17 mouse cellular contexts compared by ENCODE assay signal in the genomic region with DNA sequence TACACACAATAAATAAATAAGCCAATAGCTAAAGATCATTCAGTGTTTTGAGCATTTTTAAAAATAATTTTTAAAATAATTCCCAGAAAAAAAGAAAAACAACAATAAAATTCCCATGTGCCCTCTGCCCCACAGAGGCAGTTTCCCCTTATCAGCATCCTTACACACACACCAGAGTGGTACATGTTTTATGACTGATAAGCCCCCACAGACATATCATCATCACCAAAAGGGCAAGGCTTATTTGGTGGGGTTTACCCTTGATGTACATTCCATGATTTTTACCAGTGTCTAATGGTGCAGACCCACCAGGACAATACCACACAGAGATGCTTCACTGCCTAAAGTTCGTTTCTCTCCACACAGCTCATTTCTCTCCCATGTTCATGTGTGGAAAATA.
DNase-seq lines count a peak whose midpoint lies in the region; ATAC-seq and TF ChIP-seq lines count a peak whose summit lies in the region.
"Had no signal": no experiment of that assay in that cellular context is flagged by ENCODE, and none has a peak within 500 bp of the region (broad histone marks: within the 10 kb centered on the region; RNA-seq: fewer than 3 reads in every experiment).

No protein-coding gene starts in this region.

- no peak overlapping the region for H3K9ac ChIP-seq in heart, embryonic 11.5 days (ENCODE audit: low read depth, low read length)
- no peak overlapping the region for H3K9ac ChIP-seq in stomach, embryonic 14.5 days (replicated peaks; ENCODE audit: low read depth, low read length)
- no peak overlapping the region for H3K9ac ChIP-seq in stomach, postnatal 0 days (ENCODE audit: low read length)
- H3K9ac ChIP-seq in liver, embryonic 12.5 days, result peak overlapping the region; percentile 41
- no peak overlapping the region for H3K9ac ChIP-seq in stomach, embryonic 15.5 days
- H3K9ac ChIP-seq: lung, embryonic 15.5 days had no signal

- no peaks in the 10 kb centered on the region for H3K27me3 ChIP-seq in heart, embryonic 11.5 days (ENCODE audit: control insufficient read depth, insufficient read depth, low read length)
- H3K27me3 ChIP-seq in stomach, embryonic 14.5 days (ENCODE audit: control insufficient read depth, insufficient read depth, low read length), result no peaks in the 10 kb centered on the region
- no peaks in the 10 kb centered on the region for H3K27me3 ChIP-seq in stomach, postnatal 0 days (ENCODE audit: control insufficient read depth, insufficient read depth, low read length)
- no peaks in the 10 kb centered on the region for H3K27me3 ChIP-seq in liver, embryonic 12.5 days (replicated peaks)
- no peaks in the 10 kb centered on the region for H3K27me3 ChIP-seq in stomach, embryonic 15.5 days (replicated peaks)
- H3K27me3 ChIP-seq: CH12.LX; lung, embryonic 15.5 days had no signal

- H3K4me1 ChIP-seq in heart, embryonic 11.5 days (ENCODE audit: control insufficient read depth, insufficient read depth, low read length), result peaks cover 4% of the 10 kb centered on the region
- H3K4me1 ChIP-seq in stomach, embryonic 14.5 days (ENCODE audit: control insufficient read depth, insufficient read depth, low read length), result peaks cover 13% of the 10 kb centered on the region
- H3K4me1 ChIP-seq in stomach, postnatal 0 days (replicated peaks; ENCODE audit: control insufficient read depth, insufficient read depth), result no peaks in the 10 kb centered on the region
- peaks cover 93% of the 10 kb centered on the region for H3K4me1 ChIP-seq in liver, embryonic 12.5 days
- peaks cover 12% of the 10 kb centered on the region; the same call in 1 of the 2 replicates for H3K4me1 ChIP-seq in stomach, embryonic 15.5 days
- H3K4me1 ChIP-seq: lung, embryonic 15.5 days had no signal

- no peak for TF ChIP-seq CTCF in stomach, postnatal 0 days (IDR thresholded peaks at IDR 0.05; ENCODE audit: low read depth)

- peak; percentile 90 for ATAC-seq in heart, embryonic 11.5 days (replicated peaks; ENCODE audit: insufficient number of reproducible peaks, low FRiP score, low TSS enrichment)
- ATAC-seq in stomach, embryonic 14.5 days (ENCODE audit: insufficient number of reproducible peaks, insufficient read depth, low FRiP score, low read depth), result peak; percentile 40; the same call in 1 of the 2 replicates
- no peak for ATAC-seq in stomach, postnatal 0 days (ENCODE audit: low FRiP score, low TSS enrichment)
- peak; percentile 93 for ATAC-seq in liver, embryonic 12.5 days
- peak; percentile 90 for ATAC-seq in stomach, embryonic 15.5 days (ENCODE audit: insufficient read depth, low FRiP score, low read depth)

- no peak overlapping the region for H3K4me3 ChIP-seq in heart, embryonic 11.5 days (ENCODE audit: low read depth, low read length)
- H3K4me3 ChIP-seq in stomach, embryonic 14.5 days (ENCODE audit: low read depth, low read length), result no peak overlapping the region
- no peak overlapping the region for H3K4me3 ChIP-seq in stomach, postnatal 0 days (ENCODE audit: low read depth, low read length)
- no peak overlapping the region for H3K4me3 ChIP-seq in liver, embryonic 12.5 days
- H3K4me3 ChIP-seq in stomach, embryonic 15.5 days (replicated peaks), result no peak overlapping the region
- H3K4me3 ChIP-seq: heart, adult 2 months; layer of hippocampus, adult 2 months; lung, embryonic 15.5 days had no signal

- H3K36me3 ChIP-seq in heart, embryonic 11.5 days (ENCODE audit: control insufficient read depth, insufficient read depth, low read length), result no peaks in the 10 kb centered on the region
- H3K36me3 ChIP-seq in stomach, embryonic 14.5 days (ENCODE audit: control insufficient read depth, insufficient read depth, low read length), result no peaks in the 10 kb centered on the region
- H3K36me3 ChIP-seq in stomach, postnatal 0 days (ENCODE audit: control insufficient read depth, insufficient read depth, low read length), result no peaks in the 10 kb centered on the region
- no peaks in the 10 kb centered on the region for H3K36me3 ChIP-seq in liver, embryonic 12.5 days
- no peaks in the 10 kb centered on the region for H3K36me3 ChIP-seq in stomach, embryonic 15.5 days
- H3K36me3 ChIP-seq: lung, embryonic 15.5 days had no signal

- no peak for TF ChIP-seq EP300 in stomach, postnatal 0 days (optimal IDR thresholded peaks at IDR 0.05)

- 0 out of 2 replicates have a peak overlapping the region, but pooled peaks have one; percentile 55 for H3K27ac ChIP-seq in heart, embryonic 11.5 days (ENCODE audit: low read depth, low read length)
- H3K27ac ChIP-seq in stomach, embryonic 14.5 days (ENCODE audit: low read length), result 0 out of 2 replicates have a peak overlapping the region, but pooled peaks have one; percentile 8
- H3K27ac ChIP-seq in stomach, postnatal 0 days (replicated peaks), result no peak overlapping the region
- peak overlapping the region; percentile 91 for H3K27ac ChIP-seq in liver, embryonic 12.5 days
- no peak overlapping the region for H3K27ac ChIP-seq in stomach, embryonic 15.5 days
- H3K27ac ChIP-seq: heart, adult 2 months; kidney, postnatal 0 days; layer of hippocampus, adult 2 months; lung, embryonic 15.5 days had no signal

- intact Hi-C loops in heart, postnatal 14 days (cut with DNase I), result loop anchor here (5.0 kb wide), 1 partner anchor 241 kb away; the partner anchor contains the start of gene Ivns1abp

- 81% methylated on average over 1 of the region's 1 CpGs for WGBS in heart, embryonic 11.5 days (ENCODE audit: insufficient replicate concordance)
- 94% methylated on average over 1 of the region's 1 CpGs for WGBS in stomach, embryonic 14.5 days
- WGBS in stomach, postnatal 0 days, result 82% methylated on average over 1 of the region's 1 CpGs
- 36% methylated on average over 1 of the region's 1 CpGs for WGBS in liver, embryonic 12.5 days (ENCODE audit: insufficient replicate concordance)
- WGBS in stomach, embryonic 15.5 days, result 82% methylated on average over 1 of the region's 1 CpGs

- H3K4me2 ChIP-seq in heart, embryonic 11.5 days, result no peak overlapping the region
- H3K4me2 ChIP-seq in stomach, embryonic 14.5 days (replicated peaks; ENCODE audit: low read depth, low read length), result no peak overlapping the region
- no peak overlapping the region for H3K4me2 ChIP-seq in stomach, postnatal 0 days (replicated peaks; ENCODE audit: low read depth)
- peak overlapping the region; percentile 48 for H3K4me2 ChIP-seq in liver, embryonic 12.5 days
- H3K4me2 ChIP-seq in stomach, embryonic 15.5 days, result no peak overlapping the region
- H3K4me2 ChIP-seq: lung, embryonic 15.5 days had no signal

- H3K9me3 ChIP-seq in heart, embryonic 11.5 days (replicated peaks; ENCODE audit: control insufficient read depth, low read length), result no peaks in the 10 kb centered on the region
- H3K9me3 ChIP-seq in stomach, embryonic 14.5 days (ENCODE audit: control insufficient read depth, low read depth, low read length), result no peaks in the 10 kb centered on the region
- no peaks in the 10 kb centered on the region for H3K9me3 ChIP-seq in stomach, postnatal 0 days (ENCODE audit: control insufficient read depth, low read length)
- H3K9me3 ChIP-seq in liver, embryonic 12.5 days (replicated peaks), result peaks cover 9% of the 10 kb centered on the region; the same call in 1 of the 2 replicates
- no peaks in the 10 kb centered on the region for H3K9me3 ChIP-seq in stomach, embryonic 15.5 days
- H3K9me3 ChIP-seq: lung, embryonic 15.5 days had no signal

- no peak for DNase-seq in heart, postnatal 14 days
- no peak for DNase-seq in stomach, postnatal 0 days (ENCODE audit: low spot score)
- DNase-seq in kidney, postnatal 14 days, result no peak
- DNase-seq in cerebellum, adult 18-20 months, result no peak
- DNase-seq: adrenal gland, adult 8-10 months; cerebellum, adult 2 months; gastrocnemius, postnatal 14 days; heart, adult 2 months; right cerebral cortex, postnatal 25 days had no signal

Comparison
In these comparisons a context has a peak if more than half of its experiments do, and no peak if none do; other contexts are left out.
1. H3K27ac ChIP-seq: peak in heart, embryonic 11.5 days (single experiment), stomach, embryonic 14.5 days (single experiment) and liver, embryonic 12.5 days (single experiment); none in stomach, postnatal 0 days (single experiment) and stomach, embryonic 15.5 days (single experiment).